Mouse (Mus musculus) frontal cortex, adult 2 months (tissue): Measurements from ENCODE around the gene Ubxn11. TPM values are rescaled to one million over a fixed set of nuclear protein-coding genes. Genes with fewer than 3 reads are reported as not detected.

Experiments used
- polyA plus RNA-seq: library from polyadenylated mRNA; depleted of rRNA; stranded (reverse); fragments of >200 nt; gene quantifications from 2 replicates; pipeline ENCODE4 v1.2.3, GENCODE M21; 2012; rRNA removed

The Ubxn11 gene
- polyA plus RNA-seq, 1 experiment, result 42.6 TPM

Other genes starting within 250 kb of the Ubxn11 start
- gene Rps6ka1, start 214.8 kb upstream of the Ubxn11 start, polyA plus RNA-seq, result 10.8 and 12.8 TPM in 2 replicates
- 204 and 207 TPM in 2 replicates for gene Hmgn2, start 133.9 kb upstream of the Ubxn11 start, polyA plus RNA-seq
- gene Dhdds, start 101.7 kb upstream of the Ubxn11 start, polyA plus RNA-seq, result 54.8 and 56.5 TPM in 2 replicates
- gene Lin28a, start 83.7 kb upstream of the Ubxn11 start, polyA plus RNA-seq, result not detected in 2 replicates
- gene Zfp683, start 48.7 kb upstream of the Ubxn11 start, polyA plus RNA-seq, result not detected in 2 replicates
- 2.6 TPM in 2 replicates for gene Crybg2, start 41.8 kb upstream of the Ubxn11 start, polyA plus RNA-seq
- gene Cd52, start 7.5 kb upstream of the Ubxn11 start, polyA plus RNA-seq, result 5.6 and 7.1 TPM in 2 replicates
- gene Sh3bgrl3, start 26.2 kb downstream of the Ubxn11 start, polyA plus RNA-seq, result 415 and 538 TPM in 2 replicates
- 18.1 and 25.0 TPM in 2 replicates for gene Cep85, start 84.5 kb downstream of the Ubxn11 start, polyA plus RNA-seq
- gene Gm7534, start 100.4 kb downstream of the Ubxn11 start, polyA plus RNA-seq, result 0.04 TPM in 1 of 2 replicates, not detected in the other
- gene Catsper4, start 124.8 kb downstream of the Ubxn11 start, polyA plus RNA-seq, result 0.10 and 0.19 TPM in 2 replicates
- gene Cnksr1, start 135.8 kb downstream of the Ubxn11 start, polyA plus RNA-seq, result 0.36 and 0.44 TPM in 2 replicates
- not detected in 2 replicates for gene E130218I03Rik, start 141.1 kb downstream of the Ubxn11 start, polyA plus RNA-seq
- 10.0 and 11.3 TPM in 2 replicates for gene Zfp593, start 143.0 kb downstream of the Ubxn11 start, polyA plus RNA-seq
- gene Gm30191, start 144.4 kb downstream of the Ubxn11 start, polyA plus RNA-seq, result not detected in 2 replicates
- gene Grrp1, start 151.5 kb downstream of the Ubxn11 start, polyA plus RNA-seq, result 7.4 and 7.9 TPM in 2 replicates
- gene Pdik1l, start 185.3 kb downstream of the Ubxn11 start, polyA plus RNA-seq, result 8.5 and 8.9 TPM in 2 replicates
- 0.15 and 0.36 TPM in 2 replicates for gene Trim63, start 212.6 kb downstream of the Ubxn11 start, polyA plus RNA-seq
- gene Slc30a2, start 240.6 kb downstream of the Ubxn11 start, polyA plus RNA-seq, result 0.29 and 0.58 TPM in 2 replicates